Mouse (Mus musculus) WW6 (cell line): ENCODE results near the gene Rex1bd.
"Not testable (repeated sequence)": the region's sequence is repeated elsewhere in the genome, so short reads cannot be mapped to it uniquely, and the experiment has no call there.

Source experiments
- DNase-seq: peaks from one replicate; pipeline ENCODE4 v3.0.0-alpha.2; 2013; ENCODE audit warnings: low read depth, low spot score

Rex1bd gene

GRCm38 (mm10) chr8:70529299-70529698 is 22.7 kb upstream of the Rex1bd start:
- DNase-seq: no peak

- no peak for DNase-seq
Observed at GRCm38 (mm10) chr8:70528182-70528797, 21.7 kb upstream of the Rex1bd start.

GRCm38 (mm10) chr8:70527512-70528181 is 21.1 kb upstream of the Rex1bd start, which contains the start of the genes Fkbp8 and Kxd1:
TSS of gene Fkbp8 (plus strand) at chr8:70527724.
TSS of gene Kxd1 (minus strand) at chr8:70527956.
- DNase-seq: peak; percentile 91

GRCm38 (mm10) chr8:70527111-70527511 is 20.6 kb upstream of the Rex1bd start:
- no peak for DNase-seq

DNA sequence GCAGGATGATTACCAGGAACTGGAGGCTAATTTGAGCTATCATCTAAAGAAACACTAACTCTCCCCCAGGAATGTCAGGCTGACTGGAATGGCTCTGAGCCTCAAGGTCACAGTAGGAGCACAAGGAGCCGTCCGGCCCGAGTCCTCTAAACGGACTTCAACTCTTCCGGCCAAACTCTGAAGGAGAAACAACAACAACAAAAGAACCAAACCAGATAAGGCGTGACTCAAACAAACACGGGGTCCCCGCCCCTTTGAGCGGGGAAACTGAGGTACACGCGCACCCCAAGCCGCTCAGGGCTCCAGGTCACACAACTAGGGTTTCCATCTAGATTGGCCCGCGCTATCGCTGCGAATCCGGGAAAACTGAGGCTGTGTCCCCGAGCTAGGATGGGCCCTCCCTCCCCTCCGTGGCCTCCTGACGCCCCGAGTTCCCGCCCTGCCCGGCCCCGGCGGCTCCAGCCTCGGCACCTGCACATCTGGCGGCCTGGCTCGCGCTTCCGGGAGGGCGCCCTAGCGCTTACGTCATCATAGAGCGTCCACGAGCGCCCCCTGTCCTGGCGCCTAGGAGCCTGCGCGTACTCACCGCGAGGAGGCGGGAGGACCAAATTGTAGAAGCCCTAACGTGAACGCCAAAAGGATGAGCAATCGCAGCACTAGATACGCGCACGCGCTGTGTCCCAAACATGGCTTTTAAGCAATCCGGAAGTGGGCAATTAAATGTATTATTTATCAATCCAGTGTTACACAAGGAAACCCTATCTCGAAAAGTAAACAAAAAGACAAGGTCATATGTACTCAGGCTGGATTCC is 16.2 kb upstream of the Rex1bd start:
- DNase-seq: peak; percentile 99

DNA sequence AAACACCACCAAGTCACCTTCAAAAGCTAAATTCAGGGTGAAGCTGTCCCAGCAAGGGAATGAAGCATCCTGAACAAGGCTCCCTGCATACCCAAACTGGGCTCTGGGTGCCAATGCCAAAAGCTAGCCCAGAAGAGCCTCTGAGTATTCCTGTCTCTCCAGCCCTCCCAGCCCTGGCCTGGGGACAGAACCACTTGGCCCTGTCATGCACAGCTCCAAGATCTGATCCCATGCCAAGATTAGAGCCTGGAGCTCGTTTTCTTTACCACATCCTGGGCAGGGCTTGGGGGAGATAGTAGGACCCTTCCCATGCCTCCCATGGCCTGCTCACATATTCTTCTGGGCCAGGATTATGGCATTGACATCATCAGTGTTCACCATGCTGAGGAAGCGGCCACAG is 13.1 kb upstream of the Rex1bd start:
- DNase-seq: no peak

DNA sequence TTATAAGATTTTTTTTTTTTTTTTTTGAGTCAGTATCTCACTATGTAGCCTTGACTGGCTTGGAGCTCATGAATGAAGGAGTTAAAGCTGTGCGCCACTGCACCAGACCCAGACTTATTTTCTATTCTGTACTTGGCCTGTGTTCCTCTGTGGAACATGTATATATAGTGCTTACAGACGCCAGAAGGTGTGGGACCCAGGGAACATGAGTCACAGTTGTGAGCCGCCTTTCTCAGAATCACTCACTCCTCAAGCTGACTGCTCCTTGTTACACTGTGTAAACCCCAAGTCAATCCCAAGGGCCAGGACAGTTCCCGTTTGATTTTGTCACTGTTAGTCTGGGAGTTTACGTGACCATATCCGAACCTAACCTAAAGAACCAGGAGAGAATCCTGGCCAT is 12.5 kb upstream of the Rex1bd start:
- no peak for DNase-seq

DNA sequence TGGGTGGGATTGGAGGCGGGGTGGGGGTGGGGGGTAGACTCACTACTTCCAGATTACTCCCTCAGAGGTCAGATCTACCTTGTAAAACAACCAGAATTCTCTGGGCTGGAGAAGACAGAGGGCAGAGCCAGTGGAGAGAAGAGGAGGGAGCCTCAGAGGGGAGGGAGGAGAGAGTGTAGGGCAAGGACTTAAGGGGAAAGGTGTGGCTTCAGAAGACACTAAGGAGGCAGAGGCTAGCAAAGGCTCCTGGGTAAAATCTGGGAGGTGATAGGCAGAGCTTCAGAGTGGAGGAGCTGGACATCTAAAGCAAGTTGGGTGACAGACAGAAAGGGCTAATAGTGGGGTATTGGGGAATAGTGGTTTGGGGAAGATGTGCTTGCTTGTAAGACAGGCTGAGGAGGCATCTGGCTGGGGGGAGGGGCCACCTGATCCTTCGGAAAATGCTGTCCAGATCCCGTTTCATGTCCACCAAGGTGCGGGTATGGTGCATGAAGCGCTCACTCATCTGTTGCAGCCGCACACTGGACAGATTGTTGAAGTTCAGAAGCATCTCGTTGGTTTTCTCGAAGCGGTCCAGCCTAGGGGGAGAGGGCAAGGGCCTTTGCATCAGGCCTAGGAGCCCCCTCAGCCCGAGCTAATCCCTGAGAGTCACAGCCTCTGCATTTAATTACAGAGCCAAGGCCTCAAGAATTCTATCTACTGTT is 11.5 kb upstream of the Rex1bd start:
- DNase-seq: no peak

- no peak for DNase-seq
Observed at GRCm38 (mm10) chr8:70513441-70513840, 6.9 kb upstream of the Rex1bd start.

DNA sequence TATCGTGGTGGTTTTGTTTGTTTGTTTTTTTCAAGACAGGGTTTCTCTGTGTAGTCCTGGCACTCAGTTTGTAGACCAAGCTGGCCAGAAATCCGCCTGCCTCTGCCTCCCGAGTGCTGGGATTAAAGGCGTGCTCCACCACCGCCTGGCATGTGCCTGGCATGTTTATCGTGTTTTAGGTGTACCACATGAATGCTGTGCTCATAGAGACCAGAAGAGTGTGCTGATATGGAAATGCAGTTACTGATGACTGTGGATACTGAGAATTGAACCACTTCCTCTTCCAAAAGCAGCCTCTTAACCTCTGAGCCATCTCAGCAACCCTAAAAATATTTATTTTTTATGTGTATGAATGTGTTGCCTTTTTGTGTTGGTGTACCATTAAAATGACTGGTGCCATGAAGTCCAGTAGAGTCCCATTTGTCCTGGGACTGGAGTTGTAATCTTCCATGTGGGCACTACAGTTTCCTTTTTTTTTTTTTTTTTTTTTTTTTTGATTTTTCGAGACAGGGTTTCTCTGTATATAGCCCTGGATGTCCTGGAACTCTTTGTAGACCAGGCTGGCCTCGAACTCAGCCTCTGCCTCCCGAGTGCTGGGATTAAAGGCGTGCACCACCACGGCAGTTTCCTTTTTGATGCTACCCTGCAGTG is 5.8 kb upstream of the Rex1bd start:
- no peak for DNase-seq

GRCm38 (mm10) chr8:70511770-70512169 is 5.2 kb upstream of the Rex1bd start:
- DNase-seq: no peak

GRCm38 (mm10) chr8:70511174-70511573 is 4.6 kb upstream of the Rex1bd start:
- not testable (repeated sequence) for DNase-seq

DNA sequence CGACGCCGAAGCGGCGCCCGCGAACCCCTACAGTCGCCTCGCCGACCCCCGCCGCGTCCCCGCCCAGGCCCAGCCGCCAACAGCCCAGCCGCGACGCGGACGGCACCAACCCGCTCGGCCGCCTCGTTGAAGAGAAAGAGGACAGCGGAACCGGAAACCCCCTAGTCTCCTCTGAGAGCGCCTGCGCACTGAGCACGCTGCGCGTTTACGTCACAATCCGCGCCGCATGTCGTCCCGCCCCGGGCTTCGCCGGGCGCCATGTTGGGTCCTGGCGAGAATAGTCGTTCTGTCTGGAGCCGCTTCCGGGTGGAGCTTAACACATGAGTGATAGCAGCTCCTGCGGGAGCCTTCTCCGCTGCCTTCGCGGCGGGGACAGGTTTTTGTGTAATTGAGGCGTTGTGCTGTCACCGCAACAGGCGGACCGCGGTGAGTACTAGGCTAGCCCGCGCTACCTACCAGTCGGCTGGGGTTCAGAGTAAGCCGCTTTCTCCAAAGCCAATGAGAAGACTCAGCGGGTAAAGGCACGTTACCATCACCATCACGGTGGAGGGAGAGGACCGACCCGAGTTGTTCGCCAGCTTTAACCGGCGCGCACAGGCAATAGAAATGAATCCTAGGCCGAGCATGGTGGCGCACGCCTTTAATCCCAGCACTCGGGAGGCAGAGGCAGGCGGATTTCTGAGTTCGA is 3.8 kb upstream of the Rex1bd start, which contains the start of gene Uba52:
TSS of gene Uba52 (minus strand) at position 574 of the 688 bp plus-strand sequence.
- peak; percentile 97 for DNase-seq

DNA sequence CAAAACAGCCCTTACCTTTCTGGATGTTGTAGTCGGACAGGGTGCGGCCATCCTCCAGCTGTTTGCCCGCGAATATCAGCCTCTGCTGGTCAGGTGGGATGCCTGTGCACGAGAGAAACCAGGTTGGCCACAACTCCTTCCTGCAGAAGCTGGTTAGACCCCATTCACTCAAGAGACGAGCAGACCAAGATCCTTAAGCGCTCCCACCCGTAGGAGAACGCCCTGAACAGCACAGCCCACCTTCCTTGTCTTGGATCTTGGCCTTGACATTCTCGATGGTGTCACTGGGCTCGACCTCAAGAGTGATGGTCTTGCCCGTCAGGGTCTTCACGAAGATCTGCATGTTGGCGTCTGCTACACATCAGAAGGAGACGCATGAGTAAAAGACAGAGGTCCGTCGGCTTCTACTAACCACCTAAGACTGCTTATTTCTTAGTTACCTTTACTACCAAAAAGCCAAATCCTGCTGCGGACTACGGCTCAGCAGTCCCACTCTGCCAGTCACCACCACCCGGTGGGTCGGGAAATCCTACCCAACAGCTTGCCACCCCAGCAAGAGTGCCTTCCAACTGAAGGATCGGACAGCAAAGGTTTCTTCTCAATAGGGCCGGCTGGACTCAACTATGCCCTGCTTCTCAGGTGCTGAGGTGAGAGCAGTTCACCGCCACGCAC is 2.9 kb upstream of the Rex1bd start:
- no peak for DNase-seq

DNA sequence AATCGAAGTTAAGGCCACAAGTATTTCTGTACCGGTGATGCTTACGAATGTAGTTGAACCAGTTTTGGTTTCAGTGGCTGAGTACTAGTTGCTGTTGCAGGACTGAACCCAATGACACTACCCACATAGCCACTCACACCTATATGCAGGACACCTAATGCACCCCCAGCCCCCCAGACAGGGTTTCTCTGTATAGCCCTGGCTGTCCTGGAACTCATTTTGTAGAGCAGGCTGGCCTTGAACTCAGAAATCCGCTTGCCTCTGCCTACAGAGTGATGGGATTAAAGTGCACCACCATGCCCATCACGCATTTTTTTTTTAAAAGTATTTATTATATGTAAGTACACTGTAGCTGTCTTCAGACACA is 458 bp upstream of the Rex1bd start:
- no peak for DNase-seq

DNA sequence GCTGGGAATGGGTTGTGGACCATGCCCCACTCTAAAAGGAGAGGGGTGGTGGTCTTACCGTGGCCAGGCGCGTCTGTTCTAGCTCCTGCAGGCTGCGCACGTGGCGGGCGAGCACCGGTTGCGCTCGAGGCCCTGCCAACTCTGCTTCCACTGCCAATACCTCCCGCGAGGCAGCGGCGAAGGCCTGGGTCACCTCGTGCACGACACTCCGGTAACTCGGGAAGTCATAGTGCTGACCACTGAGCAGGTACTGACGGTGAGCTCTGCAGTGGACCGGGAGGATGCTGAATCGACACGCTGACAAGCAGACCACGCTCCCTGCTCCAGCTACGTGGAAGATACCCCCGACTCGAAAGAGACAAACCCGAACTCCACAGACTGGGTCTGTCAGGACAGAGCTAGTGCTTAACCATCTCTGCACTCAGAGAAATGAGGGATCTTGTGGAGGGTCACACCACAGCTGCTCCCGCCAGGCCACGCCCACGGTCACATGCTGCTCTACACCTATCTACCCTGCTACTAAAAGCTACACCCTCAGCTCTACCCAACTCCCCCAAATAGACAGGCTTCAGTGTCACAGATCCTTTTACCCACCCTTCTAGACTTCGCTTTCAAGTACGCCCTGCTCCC is 739 bp downstream of the Rex1bd start:
- no peak for DNase-seq

DNA sequence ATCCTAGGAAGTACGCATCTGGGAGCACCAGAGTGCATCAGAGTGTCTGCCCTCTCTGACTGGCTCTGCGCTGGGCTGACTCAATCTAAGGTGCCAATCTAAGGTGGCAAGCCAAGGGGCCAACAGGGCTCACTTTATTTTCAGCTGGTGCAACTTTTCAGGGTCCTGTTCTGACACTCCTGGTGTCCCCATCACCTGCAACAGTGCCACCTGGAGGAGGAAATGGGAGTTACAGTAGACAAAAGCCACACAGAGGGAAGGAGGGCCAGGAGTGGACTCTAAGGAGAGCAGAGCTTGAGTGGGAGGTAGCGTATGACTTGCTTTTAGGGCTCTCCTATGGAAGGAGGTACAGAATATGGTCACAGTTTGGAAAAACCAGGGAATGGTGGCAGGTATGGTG is 1.7 kb downstream of the Rex1bd start:
- no peak for DNase-seq

DNA sequence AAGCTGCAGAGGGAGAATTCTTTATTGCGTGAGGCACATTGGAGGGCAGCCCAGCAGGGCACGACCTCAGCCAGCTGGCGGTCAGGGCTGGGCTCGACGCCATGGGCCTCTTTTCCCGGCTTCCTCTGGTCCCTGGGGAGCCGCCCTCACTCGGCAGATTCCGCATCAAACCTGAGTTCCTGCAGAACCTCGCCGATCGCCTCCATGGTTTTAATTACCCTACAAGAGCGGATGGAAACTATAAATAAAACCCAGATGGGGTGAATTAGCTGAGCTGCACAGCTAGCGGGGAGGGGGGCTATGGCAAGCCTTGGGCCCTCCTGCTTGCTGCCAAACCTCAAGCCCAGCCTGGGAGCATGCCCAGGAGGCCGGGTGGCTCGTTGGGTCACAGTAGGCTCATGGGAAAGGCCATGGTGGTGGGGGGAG is 2.2 kb downstream of the Rex1bd start:
- DNase-seq: no peak

- DNase-seq: no peak
Observed at GRCm38 (mm10) chr8:70503062-70503750, 3.3 kb downstream of the Rex1bd start.
